Mouse (Mus musculus) lung, adult 2 months (tissue): ENCODE results near the gene Smad1.

Experiments
- CTCF ChIP-seq: fragments of 200-500 bp; IDR thresholded peaks from 2 replicates; pipeline ENCODE4 v1.5.1; 2011; ENCODE audit warnings: mild to moderate bottlenecking, low read length, control low read depth; ENCODE audit not compliant: insufficient read depth
- POLR2A ChIP-seq: fragments of 200-500 bp; IDR thresholded peaks from 2 replicates; pipeline ENCODE4 v1.6.1; 2011; ENCODE audit warnings: low read depth, mild to moderate bottlenecking, control low read depth, low read length, borderline replicate concordance; ENCODE audit errors: extremely low read depth

DNA sequence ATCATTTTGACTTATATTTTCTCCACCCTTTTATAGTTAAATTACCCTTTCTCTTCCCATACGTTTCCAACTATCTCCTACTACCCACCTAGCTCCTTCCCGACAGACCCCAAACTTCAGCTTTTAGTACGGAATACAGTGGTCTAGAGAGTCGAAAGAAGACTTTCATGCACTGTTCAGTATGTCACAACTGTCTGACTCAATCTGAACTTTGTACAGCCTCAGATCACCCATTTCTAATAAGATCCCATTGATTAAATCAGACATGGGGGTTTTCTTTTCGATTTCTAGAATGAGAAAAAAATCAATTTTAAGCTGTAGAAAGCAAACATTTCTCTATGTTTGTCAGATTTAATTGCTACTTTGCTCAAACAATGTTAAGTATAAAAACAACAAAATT is 6.1 kb downstream of the Smad1 start:
- TF ChIP-seq CTCF (no peak), POLR2A (no peak)
